Mouse (Mus musculus) kidney, postnatal 0 days (tissue): ENCODE results near the gene Srebf1. TPM values are rescaled to one million over a fixed set of nuclear protein-coding genes. Genes with fewer than 3 reads are reported as not detected.
A peak's percentile ranks its signal among the peaks of the same experiment; 100 is the strongest.

ENCODE experiments used
- ATAC-seq: fragments of 200-750 bp; cut with Nextera tagmentation; replicated peaks from 2 replicates; pipeline ENCODE4 v1.8.0; 2017; ENCODE audit warnings: low read depth, moderate number of reproducible peaks, moderate TSS enrichment, moderate library complexity; ENCODE audit not compliant: low FRiP score
- DNase-seq: peaks from one replicate; pipeline ENCODE4 v3.0.0-alpha.2; 2016; ENCODE audit warnings: low spot score
- H3K27ac ChIP-seq: fragments of 300-500 bp; sonication (generic); 2 replicates; pipeline ENCODE4 v1.5.1; 2014; ENCODE audit warnings: mild to moderate bottlenecking
- H3K27me3 ChIP-seq: fragments of 300-500 bp; sonication (generic); 2 replicates; pipeline ENCODE4 v1.6.1; 2014; ENCODE audit warnings: low read length, mixed read lengths; ENCODE audit not compliant: insufficient read depth
- H3K36me3 ChIP-seq: fragments of 300-500 bp; sonication (generic); 2 replicates; pipeline ENCODE4 v1.6.1; 2014; ENCODE audit warnings: low read length, mixed read lengths; ENCODE audit not compliant: insufficient read depth
- H3K4me1 ChIP-seq: fragments of 300-500 bp; sonication (generic); replicated peaks from 2 replicates; pipeline ENCODE4 v1.6.1; 2014; ENCODE audit warnings: antibody characterized with exemption, low read length, mixed read lengths; ENCODE audit not compliant: insufficient read depth
- H3K4me2 ChIP-seq: fragments of 300-500 bp; sonication (generic); 2 replicates; pipeline ENCODE4 v1.6.1; 2014; ENCODE audit warnings: mild to moderate bottlenecking, low read length, moderate library complexity, mixed read lengths
- H3K4me3 ChIP-seq: fragments of 300-500 bp; sonication (generic); replicated peaks from 2 replicates; pipeline ENCODE4 v1.5.1; 2014; ENCODE audit warnings: low read depth, low read length
- H3K9ac ChIP-seq: fragments of 300-500 bp; sonication (generic); 2 replicates; pipeline ENCODE4 v1.6.1; 2014; ENCODE audit warnings: low read depth, low read length
- H3K9me3 ChIP-seq: fragments of 300-500 bp; sonication (generic); replicated peaks from 2 replicates; pipeline ENCODE4 v1.6.1; 2016; ENCODE audit warnings: low read length, inconsistent platforms, mixed read lengths
- CTCF ChIP-seq: IDR thresholded peaks from 2 replicates; pipeline ENCODE4 v1.5.1; 2016; ENCODE audit warnings: antibody characterized with exemption, low read depth, mild to moderate bottlenecking, moderate library complexity
- WGBS: fragments of 180-500 bp; shearing (Covaris S2); extraction: QIAGEN DNeasy Blood & Tissue Kit; methylation state at CpG from one replicate; pipeline ENCODE4 v1.1.7; 2014; 5-methylcytosine and 5-hydroxymethylcytosine counted together
- polyA plus RNA-seq: library from polyadenylated mRNA; unstranded; fragments of >200 nt; fragmentation: Nextera tagmentation; extraction: Ambion mirVana; gene quantifications from 2 replicates; pipeline ENCODE4 v1.2.1, GENCODE M21; 2015

Gene Srebf1
- polyA plus RNA-seq, 1 experiment from 2014 or later, result 50.6 TPM

GRCm38 (mm10) chr11:60257696-60258095 lies 35.3 kb upstream of the Srebf1 start:
- 76% methylated on average over 2 of the region's 2 CpGs for WGBS
- no peak for ATAC-seq
- Histone ChIP-seq H3K9ac (no peak overlapping the region), H3K27me3 (no peaks in the 10 kb centered on the region), H3K27ac (no peak overlapping the region), H3K4me3 (no peak overlapping the region), H3K4me2 (no peak overlapping the region), H3K4me1 (no peaks in the 10 kb centered on the region), H3K9me3 (no peaks in the 10 kb centered on the region), H3K36me3 (peaks cover 15% of the 10 kb centered on the region; the same call in 1 of the 2 replicates)
- no peak for DNase-seq
- no peak for TF ChIP-seq CTCF

- Histone ChIP-seq H3K27me3 (no peaks in the 10 kb centered on the region), H3K4me1 (no peaks in the 10 kb centered on the region), H3K27ac (no peak overlapping the region), H3K4me3 (no peak overlapping the region), H3K9me3 (no peaks in the 10 kb centered on the region), H3K4me2 (no peak overlapping the region), H3K36me3 (peaks cover 12% of the 10 kb centered on the region; the same call in 1 of the 2 replicates), H3K9ac (no peak overlapping the region)
- ATAC-seq, result 0 out of 2 replicates have a peak, but pooled peaks have one; percentile 7
- whole genome bisulfite sequencing, result 75% methylated on average over 9 of the region's 9 CpGs
- no peak for DNase-seq
- TF ChIP-seq CTCF, result no peak
Observed at GRCm38 (mm10) chr11:60256713-60257112, 34.3 kb upstream of the Srebf1 start.

DNA sequence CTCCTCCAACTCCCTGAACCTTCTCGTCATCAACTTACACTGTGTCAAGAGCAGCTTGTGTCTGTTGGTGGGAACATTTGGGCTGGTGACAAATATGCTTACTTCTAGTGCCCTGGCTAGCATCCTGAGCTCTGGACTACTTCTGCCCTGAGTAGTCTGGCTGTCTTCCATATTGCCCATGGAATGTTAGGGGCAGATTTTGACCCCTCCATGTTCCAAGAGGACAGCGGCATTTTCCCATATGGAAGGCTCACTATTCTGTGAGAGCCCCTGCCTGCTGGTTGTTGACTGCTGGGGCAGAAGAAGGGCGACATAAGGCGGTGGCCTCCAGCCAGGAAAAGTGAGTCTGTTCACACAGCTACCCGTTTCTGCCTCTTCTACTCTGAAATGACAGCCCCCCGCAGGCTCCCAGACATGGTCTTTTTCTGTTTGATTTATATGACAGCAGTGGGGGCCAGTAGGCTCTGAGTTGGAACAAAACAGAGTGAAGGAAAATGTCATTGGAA lies 33.8 kb upstream of the Srebf1 start:
- WGBS, result 38% methylated on average over 6 of the region's 6 CpGs
- H3K36me3 ChIP-seq, result peaks cover 12% of the 10 kb centered on the region; the same call in 1 of the 2 replicates
- no peak for TF ChIP-seq CTCF
- H3K9me3 ChIP-seq, result no peaks in the 10 kb centered on the region
- H3K4me2 ChIP-seq, result no peak overlapping the region
- no peak overlapping the region for H3K4me3 ChIP-seq
- H3K9ac ChIP-seq, result no peak overlapping the region
- no peak for ATAC-seq
- peak overlapping the region; percentile 31; the same call in 1 of the 2 replicates for H3K27ac ChIP-seq
- no peaks in the 10 kb centered on the region for H3K27me3 ChIP-seq
- H3K4me1 ChIP-seq, result no peaks in the 10 kb centered on the region
- DNase-seq, result peak; percentile 41

DNA sequence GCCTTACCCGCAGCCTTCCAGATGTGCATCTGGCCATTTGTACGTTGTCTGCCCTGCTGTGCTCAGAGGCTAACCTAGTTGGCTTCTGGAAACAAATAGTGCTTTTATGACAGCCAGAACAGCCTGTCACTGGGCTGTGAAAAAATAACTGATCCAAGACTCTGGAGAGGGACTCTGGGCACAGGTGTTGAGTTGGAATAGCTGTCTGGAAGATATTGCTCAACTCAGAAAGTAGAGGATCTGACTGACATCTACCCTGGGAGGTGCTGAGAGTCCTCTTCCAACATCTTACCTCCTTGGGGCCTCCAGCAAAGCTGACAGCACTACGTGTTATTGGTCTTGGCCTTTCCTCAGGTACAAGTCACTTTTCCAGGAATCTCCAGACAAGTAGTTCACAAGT lies 33.3 kb upstream of the Srebf1 start:
- ATAC-seq, result no peak
- 0 out of 2 replicates have a peak overlapping the region, but pooled peaks have one; percentile 31 for H3K27ac ChIP-seq
- WGBS, result 74% methylated on average over 3 of the region's 3 CpGs

GRCm38 (mm10) chr11:60255181-60255580 lies 32.8 kb upstream of the Srebf1 start:
- H3K4me1 ChIP-seq, result no peaks in the 10 kb centered on the region
- no peak for TF ChIP-seq CTCF
- WGBS, result 81% methylated on average over 3 of the region's 3 CpGs
- H3K27ac ChIP-seq, result no peak overlapping the region
- H3K27me3 ChIP-seq, result no peaks in the 10 kb centered on the region
- H3K4me2 ChIP-seq, result no peak overlapping the region
- H3K36me3 ChIP-seq, result peaks cover 12% of the 10 kb centered on the region; the same call in 1 of the 2 replicates
- no peak overlapping the region for H3K4me3 ChIP-seq
- DNase-seq (no peak), ATAC-seq (no peak)
- H3K9me3 ChIP-seq, result no peaks in the 10 kb centered on the region
- no peak overlapping the region for H3K9ac ChIP-seq

More for the DNA sequence above, 33.3 kb upstream of the Srebf1 start:
- no peak overlapping the region for H3K9ac ChIP-seq
- H3K9me3 ChIP-seq, result no peaks in the 10 kb centered on the region
- H3K27me3 ChIP-seq, result no peaks in the 10 kb centered on the region
- no peaks in the 10 kb centered on the region for H3K4me1 ChIP-seq
- DNase-seq, result no peak
- no peak for TF ChIP-seq CTCF
- no peak overlapping the region for H3K4me3 ChIP-seq
- peaks cover 12% of the 10 kb centered on the region; the same call in 1 of the 2 replicates for H3K36me3 ChIP-seq
- H3K4me2 ChIP-seq, result no peak overlapping the region

- Histone ChIP-seq H3K9ac (no peak overlapping the region), H3K4me1 (no peaks in the 10 kb centered on the region), H3K36me3 (peaks cover 12% of the 10 kb centered on the region; the same call in 1 of the 2 replicates), H3K27me3 (no peaks in the 10 kb centered on the region), H3K27ac (no peak overlapping the region), H3K9me3 (no peaks in the 10 kb centered on the region), H3K4me3 (no peak overlapping the region), H3K4me2 (no peak overlapping the region)
- ATAC-seq, result no peak
- DNase-seq, result no peak
- no peak for TF ChIP-seq CTCF
- WGBS, result 82% methylated on average over 5 of the region's 5 CpGs
Observed at GRCm38 (mm10) chr11:60254308-60254707, 31.9 kb upstream of the Srebf1 start.

DNA sequence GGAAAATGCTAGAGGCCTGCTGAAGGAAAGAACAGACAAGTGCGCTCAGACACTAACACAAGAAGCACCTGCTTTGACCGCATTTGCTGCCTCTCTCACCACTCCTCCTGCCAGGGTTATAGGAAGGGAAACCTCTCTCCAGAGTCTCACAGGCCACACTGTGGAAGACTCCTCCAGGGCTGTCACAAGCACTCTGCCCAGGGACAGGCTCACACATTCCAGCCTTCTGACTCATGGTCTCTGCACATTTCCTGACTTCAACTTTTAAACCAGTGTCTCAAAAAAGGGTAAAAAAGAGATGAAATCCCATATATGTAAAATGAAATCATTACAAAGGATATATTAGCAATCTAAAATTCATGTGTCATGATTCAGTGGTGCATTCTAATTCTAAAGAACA lies 31.2 kb upstream of the Srebf1 start:
- no peak overlapping the region for H3K9ac ChIP-seq
- no peak for DNase-seq
- H3K36me3 ChIP-seq, result peaks cover 12% of the 10 kb centered on the region; the same call in 1 of the 2 replicates
- 90% methylated on average over 2 of the region's 2 CpGs for WGBS
- no peaks in the 10 kb centered on the region for H3K4me1 ChIP-seq
- H3K27ac ChIP-seq, result no peak overlapping the region
- no peak overlapping the region for H3K4me2 ChIP-seq
- no peaks in the 10 kb centered on the region for H3K27me3 ChIP-seq
- ATAC-seq, result no peak
- no peak overlapping the region for H3K4me3 ChIP-seq
- no peak for TF ChIP-seq CTCF
- H3K9me3 ChIP-seq, result no peaks in the 10 kb centered on the region
